Mouse (Mus musculus) midbrain, postnatal 0 days (tissue): ENCODE data around the gene Pax6. TPM values are rescaled to one million over a fixed set of nuclear protein-coding genes. Genes with fewer than 3 reads are reported as not detected.

Experiments used
- ATAC-seq: fragments of 200-750 bp; cut with Nextera tagmentation; 2 replicates; pipeline ENCODE4 v1.8.0; 2017; ENCODE audit warnings: moderate number of reproducible peaks, mild to moderate bottlenecking, moderate TSS enrichment, moderate library complexity; ENCODE audit not compliant: low FRiP score
- DNase-seq: peaks from one replicate; pipeline ENCODE4 v3.0.0-alpha.2; 2015; ENCODE audit warnings: low spot score
- H3K27ac ChIP-seq: fragments of 300-500 bp; sonication (generic); 2 replicates; pipeline ENCODE4 v1.5.1; 2014; ENCODE audit warnings: low read depth, mild to moderate bottlenecking, low read length, mixed read lengths
- H3K27me3 ChIP-seq: fragments of 300-500 bp; sonication (generic); 2 replicates; pipeline ENCODE4 v1.6.1; 2014; ENCODE audit warnings: low read length, control low read depth, mixed read lengths; ENCODE audit not compliant: insufficient read depth
- H3K36me3 ChIP-seq: fragments of 300-500 bp; sonication (generic); 2 replicates; pipeline ENCODE4 v1.6.1; 2014; ENCODE audit warnings: low read length, control low read depth, mixed read lengths; ENCODE audit not compliant: insufficient read depth
- H3K4me1 ChIP-seq: fragments of 300-500 bp; sonication (generic); 2 replicates; pipeline ENCODE4 v1.6.1; 2014; ENCODE audit warnings: mild to moderate bottlenecking, control low read depth, antibody characterized with exemption, low read length, mixed read lengths; ENCODE audit not compliant: insufficient read depth
- H3K4me2 ChIP-seq: fragments of 300-500 bp; sonication (generic); 2 replicates; pipeline ENCODE4 v1.6.1; 2014; ENCODE audit warnings: low read depth, mild to moderate bottlenecking, low read length, mixed read lengths; ENCODE audit not compliant: poor library complexity, severe bottlenecking
- H3K4me3 ChIP-seq: fragments of 300-500 bp; sonication (generic); 2 replicates; pipeline ENCODE4 v1.5.1; 2014; ENCODE audit warnings: low read depth, mild to moderate bottlenecking, low read length, moderate library complexity
- H3K9ac ChIP-seq: fragments of 300-500 bp; sonication (generic); replicated peaks from 2 replicates; pipeline ENCODE4 v1.6.1; 2014; ENCODE audit warnings: mild to moderate bottlenecking, low read length, moderate library complexity, mixed read lengths; ENCODE audit not compliant: poor library complexity, severe bottlenecking
- H3K9me3 ChIP-seq: fragments of 300-500 bp; sonication (generic); 2 replicates; pipeline ENCODE4 v1.6.1; 2016; ENCODE audit warnings: low read length, control low read depth
- CTCF ChIP-seq: IDR thresholded peaks from 2 replicates; pipeline ENCODE4 v1.5.1; 2016; ENCODE audit warnings: antibody characterized with exemption, mild to moderate bottlenecking
- WGBS: fragments of 180-500 bp; shearing (Covaris S2); extraction: QIAGEN DNeasy Blood & Tissue Kit; methylation state at CpG from one replicate; pipeline ENCODE4 v1.1.7; 2014; 5-methylcytosine and 5-hydroxymethylcytosine counted together
- polyA plus RNA-seq: library from polyadenylated mRNA; unstranded; fragments of >200 nt; fragmentation: Nextera tagmentation; extraction: Ambion mirVana; gene quantifications from 2 replicates; pipeline ENCODE4 v1.2.1, GENCODE M21; 2015
- total RNA-seq: library from RNA; depleted of rRNA; stranded (reverse); fragments of >200 nt; gene quantifications from 2 replicates; pipeline ENCODE4 v1.2.3, GENCODE M21; 2014

Gene Pax6
- total and polyA plus RNA-seq, 2 experiments from 2014 or later: 11.3 to 27.1 TPM

GRCm38 (mm10) chr2:105697741-105698140, 29.0 kb downstream of the Pax6 start:
- no peak for DNase-seq
- H3K9ac ChIP-seq: no peak overlapping the region
- no peaks in the 10 kb centered on the region for H3K9me3 ChIP-seq
- H3K4me2 ChIP-seq: no peak overlapping the region
- no peak overlapping the region for H3K27ac ChIP-seq
- 0 out of 2 replicates have a peak, but pooled peaks cover 4% of the 10 kb centered on the region for H3K36me3 ChIP-seq
- H3K4me3 ChIP-seq: no peak overlapping the region
- ATAC-seq: no peak
- WGBS: 55% methylated on average over 5 of the region's 5 CpGs
- TF ChIP-seq CTCF: no peak
- H3K27me3 ChIP-seq: peaks cover 16% of the 10 kb centered on the region
- H3K4me1 ChIP-seq: no peaks in the 10 kb centered on the region

GRCm38 (mm10) chr2:105698631-105699030, 29.9 kb downstream of the Pax6 start:
- Histone ChIP-seq H3K9me3 (no peaks in the 10 kb centered on the region), H3K27ac (no peak overlapping the region), H3K9ac (no peak overlapping the region), H3K36me3 (0 out of 2 replicates have a peak, but pooled peaks cover 4% of the 10 kb centered on the region), H3K27me3 (peaks cover 7% of the 10 kb centered on the region), H3K4me1 (no peaks in the 10 kb centered on the region), H3K4me2 (no peak overlapping the region), H3K4me3 (no peak overlapping the region)
- no peak for TF ChIP-seq CTCF
- ATAC-seq: no peak; the same call in 1 of the 2 replicates
- DNase-seq: no peak
- WGBS: 83% methylated on average over 2 of the region's 2 CpGs

- no peaks in the 10 kb centered on the region for H3K27me3 ChIP-seq
- 72% methylated on average over 4 of the region's 4 CpGs for WGBS
- H3K27ac ChIP-seq: no peak overlapping the region
- H3K4me1 ChIP-seq: no peaks in the 10 kb centered on the region
- no peak overlapping the region for H3K4me3 ChIP-seq
- H3K36me3 ChIP-seq: 0 out of 2 replicates have a peak, but pooled peaks cover 4% of the 10 kb centered on the region
- DNase-seq: no peak
- no peaks in the 10 kb centered on the region for H3K9me3 ChIP-seq
- TF ChIP-seq CTCF: no peak
- no peak overlapping the region for H3K9ac ChIP-seq
- no peak for ATAC-seq
- H3K4me2 ChIP-seq: no peak overlapping the region
These were observed 33.1 kb downstream of the Pax6 start for GRCm38 (mm10) chr2:105701781-105702180.

DNA sequence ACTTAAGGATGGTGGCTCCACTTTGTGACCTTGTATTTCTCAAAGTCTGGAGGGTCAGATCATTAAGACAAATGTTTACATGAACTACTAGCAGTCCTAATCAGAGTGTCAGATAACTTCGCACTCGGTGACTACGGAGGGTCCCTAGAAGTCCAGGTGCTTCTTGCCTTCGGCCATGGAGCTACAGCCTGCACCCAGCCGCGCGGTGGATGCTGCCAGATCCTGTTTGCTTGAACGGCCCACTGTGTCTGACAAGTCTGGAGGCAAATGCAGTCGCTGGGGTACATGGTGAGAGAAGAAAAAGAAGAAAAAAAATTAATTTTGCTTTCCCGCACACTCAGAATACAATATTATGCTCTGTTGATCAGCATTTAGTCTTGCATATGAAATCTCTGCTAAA, 33.9 kb downstream of the Pax6 start:
- 88% methylated on average over 10 of the region's 10 CpGs for WGBS
- ATAC-seq (no peak), DNase-seq (no peak)
- TF ChIP-seq CTCF: no peak
- Histone ChIP-seq H3K27me3 (no peaks in the 10 kb centered on the region), H3K4me3 (no peak overlapping the region), H3K9me3 (no peaks in the 10 kb centered on the region), H3K9ac (no peak overlapping the region), H3K27ac (no peak overlapping the region), H3K36me3 (0 out of 2 replicates have a peak, but pooled peaks cover 4% of the 10 kb centered on the region), H3K4me2 (no peak overlapping the region), H3K4me1 (no peaks in the 10 kb centered on the region)

GRCm38 (mm10) chr2:105705320-105705719, 36.6 kb downstream of the Pax6 start:
- Histone ChIP-seq H3K27ac (no peak overlapping the region), H3K9ac (no peak overlapping the region), H3K4me2 (no peak overlapping the region), H3K4me1 (no peaks in the 10 kb centered on the region), H3K9me3 (no peaks in the 10 kb centered on the region), H3K27me3 (no peaks in the 10 kb centered on the region), H3K4me3 (no peak overlapping the region), H3K36me3 (0 out of 2 replicates have a peak, but pooled peaks cover 4% of the 10 kb centered on the region)
- DNase-seq: peak; percentile 56
- no peak for ATAC-seq
- WGBS: 52% methylated on average over 2 of the region's 2 CpGs
- TF ChIP-seq CTCF: no peak

DNA sequence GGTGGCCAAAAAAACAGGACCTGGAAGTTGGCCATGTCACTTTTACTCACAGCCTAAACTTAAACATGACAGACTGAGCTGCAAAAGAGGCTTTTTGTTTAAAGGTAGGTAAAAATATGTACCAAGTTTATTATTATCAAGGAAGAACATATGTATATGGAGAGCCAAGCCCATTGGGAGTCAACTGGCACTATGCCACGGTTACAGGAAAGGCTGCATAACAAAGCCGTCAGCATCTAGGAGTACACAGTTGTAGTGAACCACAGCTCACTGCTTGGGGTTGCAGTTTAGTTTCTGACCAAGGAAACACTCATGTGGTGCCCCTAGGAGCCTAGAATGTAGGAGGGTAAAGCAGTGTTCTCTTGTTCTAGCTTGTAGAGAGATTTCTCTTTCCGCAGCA, 40.4 kb downstream of the Pax6 start:
- H3K27me3 ChIP-seq: no peaks in the 10 kb centered on the region; the same call in 1 of the 2 replicates
- H3K4me2 ChIP-seq: no peak overlapping the region
- ATAC-seq (no peak), DNase-seq (peak; percentile 45)
- no peak for TF ChIP-seq CTCF
- no peak overlapping the region for H3K27ac ChIP-seq
- no peaks in the 10 kb centered on the region for H3K36me3 ChIP-seq
- WGBS: 73% methylated on average over 3 of the region's 3 CpGs
- no peaks in the 10 kb centered on the region for H3K9me3 ChIP-seq
- no peaks in the 10 kb centered on the region for H3K4me1 ChIP-seq
- H3K9ac ChIP-seq: no peak overlapping the region
- H3K4me3 ChIP-seq: no peak overlapping the region
